Mouse (Mus musculus): Measurements from ENCODE around the gene Tgif1. TPM values are rescaled to one million over a fixed set of nuclear protein-coding genes. Genes with fewer than 3 reads are reported as not detected.

The Tgif1 gene
- total RNA-seq (2022), result 1 to 10 TPM; 1.9 to 4.7 (median 3.1) TPM

GRCm38 (mm10) chr17:70853436-70853905 lies at the start of gene Tgif1:
Tgif1 (minus strand) TSS chr17:70853546.
- no peak for DNase-seq (ENCODE audit: low spot score in 2 of 2)

- DNase-seq (ENCODE audit: low spot score in 2 of 2), result no peak
Measured at GRCm38 (mm10) chr17:70900660-70901059, 47.3 kb upstream of the Tgif1 start.

GRCm38 (mm10) chr17:70899642-70900041 lies 46.3 kb upstream of the Tgif1 start:
- DNase-seq (ENCODE audit: low spot score in 2 of 2), result no peak

- no peak for DNase-seq (ENCODE audit: low spot score in 2 of 2)
Measured at GRCm38 (mm10) chr17:70894867-70895266, 41.5 kb upstream of the Tgif1 start.

GRCm38 (mm10) chr17:70893151-70893550 lies 39.8 kb upstream of the Tgif1 start:
- DNase-seq (ENCODE audit: low spot score in 2 of 2), result no peak

GRCm38 (mm10) chr17:70892288-70893096 lies 39.1 kb upstream of the Tgif1 start:
- no peak for DNase-seq (ENCODE audit: low spot score in 2 of 2)

GRCm38 (mm10) chr17:70890571-70890970 lies 37.2 kb upstream of the Tgif1 start:
- DNase-seq (ENCODE audit: low spot score in 2 of 2), result no peak

GRCm38 (mm10) chr17:70888657-70889056 lies 35.3 kb upstream of the Tgif1 start:
- no peak for DNase-seq (ENCODE audit: low spot score in 2 of 2)

- DNase-seq (ENCODE audit: low spot score in 2 of 2), result no peak
Measured at GRCm38 (mm10) chr17:70887848-70888247, 34.5 kb upstream of the Tgif1 start.

- DNase-seq (ENCODE audit: low spot score in 2 of 2), result no peak
Measured at GRCm38 (mm10) chr17:70886641-70887391, 33.5 kb upstream of the Tgif1 start.

- DNase-seq (ENCODE audit: low spot score in 2 of 2), result no peak
Measured at GRCm38 (mm10) chr17:70885868-70886267, 32.5 kb upstream of the Tgif1 start.

GRCm38 (mm10) chr17:70881934-70882333 lies 28.6 kb upstream of the Tgif1 start:
- DNase-seq (ENCODE audit: low spot score in 2 of 2), result no peak

GRCm38 (mm10) chr17:70881194-70881593 lies 27.8 kb upstream of the Tgif1 start:
- DNase-seq (ENCODE audit: low spot score in 2 of 2), result no peak

- no peak for DNase-seq (ENCODE audit: low spot score in 2 of 2)
Measured at GRCm38 (mm10) chr17:70878237-70878636, 24.9 kb upstream of the Tgif1 start.

GRCm38 (mm10) chr17:70873778-70874124 lies 20.4 kb upstream of the Tgif1 start:
- DNase-seq (ENCODE audit: low spot score in 2 of 2), result no peak

GRCm38 (mm10) chr17:70872936-70873777 lies 19.8 kb upstream of the Tgif1 start:
- DNase-seq (ENCODE audit: low spot score in 2 of 2), result no peak

GRCm38 (mm10) chr17:70872094-70872929 lies 19.0 kb upstream of the Tgif1 start:
- no peak for DNase-seq (ENCODE audit: low spot score in 2 of 2)

GRCm38 (mm10) chr17:70871676-70872075 lies 18.3 kb upstream of the Tgif1 start:
- no peak for DNase-seq (ENCODE audit: low spot score in 2 of 2)

- DNase-seq (ENCODE audit: low spot score in 2 of 2), result no peak
Measured at GRCm38 (mm10) chr17:70870581-70870980, 17.2 kb upstream of the Tgif1 start.

GRCm38 (mm10) chr17:70868577-70869229 lies 15.4 kb upstream of the Tgif1 start:
- DNase-seq (ENCODE audit: low spot score in 2 of 2), result no peak

Data from left cerebral cortex, adult 8-10 months (tissue).